Mouse (Mus musculus) megakaryocyte, embryonic 14.5 days (primary cell): Measurements from ENCODE around the gene Unk.

ENCODE experiments used
- FLI1 ChIP-seq: IDR thresholded peaks from 2 replicates; pipeline ENCODE4 v1.6.1; 2012; ENCODE audit warnings: low read length, inconsistent platforms, mixed read lengths
- GATA1 ChIP-seq: IDR thresholded peaks from 3 replicates; pipeline ENCODE4 v1.6.1; 2012; ENCODE audit warnings: mixed read lengths, low read length, inconsistent platforms, borderline replicate concordance

DNA sequence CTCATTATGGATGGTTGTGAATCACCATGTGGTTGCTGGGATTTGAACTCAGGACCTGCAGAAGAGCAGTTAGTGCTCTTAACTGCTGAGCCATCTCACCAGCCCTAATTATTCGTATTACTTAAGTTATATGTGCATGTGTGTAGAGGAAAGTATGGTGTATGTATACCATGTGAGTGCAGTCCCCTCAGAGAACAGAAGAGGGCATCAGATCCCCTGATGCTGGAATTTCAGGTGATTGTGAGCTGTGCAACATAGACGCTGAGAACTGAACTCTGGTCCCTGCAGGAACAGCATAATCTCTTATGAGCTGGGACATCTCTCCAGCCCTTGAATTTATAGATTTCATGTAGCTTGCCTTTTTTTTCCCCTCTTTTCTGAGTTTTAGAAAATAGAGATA is 11.7 kb downstream of the Unk start:
- TF ChIP-seq FLI1: no peak
- no peak for TF ChIP-seq GATA1
